8 mouse cellular contexts compared by ENCODE assay signal in genomic region chr2:78871971-78872860, GRCm38 (mm10). TPM values are rescaled to one million over a fixed set of nuclear protein-coding genes. Genes with fewer than 3 reads are reported as not detected.
DNase-seq lines count a peak whose midpoint lies in the region; ATAC-seq and TF ChIP-seq lines count a peak whose summit lies in the region.

No protein-coding gene starts in this region.

- H3K36me3 ChIP-seq in CH12.LX (replicated peaks in 1 of 2; ENCODE audit: control insufficient read depth in 1 of 2, insufficient read depth in 1 of 2, low read length in 1 of 2) = peaks cover 0 to 12% of the 10 kb centered on the region in 2 experiments
- no peaks in the 10 kb centered on the region for H3K36me3 ChIP-seq in embryonic facial prominence, embryonic 15.5 days
- no peaks in the 10 kb centered on the region for H3K36me3 ChIP-seq in hindbrain, embryonic 13.5 days
- H3K36me3 ChIP-seq in liver, embryonic 16.5 days (ENCODE audit: control insufficient read depth, insufficient read depth) = peaks cover 10% of the 10 kb centered on the region
- no peaks in the 10 kb centered on the region for H3K36me3 ChIP-seq in neural tube, embryonic 13.5 days

- dilution Hi-C loops in CH12.LX (cut with MboI; ENCODE audit: extremely low pct_ligation_motif_present, extremely low pct_unique_long_range_greater_than_20kb, low sequenced_read_pairs) = no loop called here

- no peak; the same call in 1 of the 2 replicates for TF ChIP-seq RAD21 in CH12.LX (IDR thresholded peaks at IDR 0.05; ENCODE audit: low read depth, low read length)

- H3K4me1 ChIP-seq in CH12.LX (ENCODE audit: control insufficient read depth in 1 of 2, insufficient read depth in 2 of 2) = peaks cover 6 to 60% of the 10 kb centered on the region in 2 experiments; a peak in 3 of 4 replicates
- peaks cover 33% of the 10 kb centered on the region for H3K4me1 ChIP-seq in embryonic facial prominence, embryonic 15.5 days
- peaks cover 45% of the 10 kb centered on the region for H3K4me1 ChIP-seq in hindbrain, embryonic 13.5 days (replicated peaks)
- H3K4me1 ChIP-seq in liver, embryonic 16.5 days (ENCODE audit: control insufficient read depth, low read depth, low read length) = peaks cover 26% of the 10 kb centered on the region
- H3K4me1 ChIP-seq in neural tube, embryonic 13.5 days (replicated peaks) = peaks cover 55% of the 10 kb centered on the region

- H3K27ac ChIP-seq in CH12.LX (ENCODE audit: insufficient read depth, low read depth) = no peak overlapping the region
- H3K27ac ChIP-seq in embryonic facial prominence, embryonic 15.5 days (replicated peaks) = peak overlapping the region; percentile 56; the same call in 1 of the 2 replicates
- H3K27ac ChIP-seq in hindbrain, embryonic 13.5 days = peak overlapping the region; percentile 87
- H3K27ac ChIP-seq in liver, embryonic 16.5 days (ENCODE audit: low read length) = no peak overlapping the region
- peak overlapping the region; percentile 89 for H3K27ac ChIP-seq in neural tube, embryonic 13.5 days (replicated peaks)

- no peaks in the 10 kb centered on the region for H3K9me3 ChIP-seq in CH12.LX (replicated peaks; ENCODE audit: low read length)
- H3K9me3 ChIP-seq in embryonic facial prominence, embryonic 15.5 days (replicated peaks) = no peaks in the 10 kb centered on the region
- H3K9me3 ChIP-seq in hindbrain, embryonic 13.5 days = no peaks in the 10 kb centered on the region
- no peaks in the 10 kb centered on the region for H3K9me3 ChIP-seq in liver, embryonic 16.5 days (replicated peaks; ENCODE audit: control insufficient read depth, low read length)
- no peaks in the 10 kb centered on the region for H3K9me3 ChIP-seq in neural tube, embryonic 13.5 days

- peaks cover 2% of the 10 kb centered on the region; the same call in 1 of the 2 replicates for H3K79me2 ChIP-seq in CH12.LX (replicated peaks; ENCODE audit: control insufficient read depth, extremely low read depth, insufficient read depth, poor library complexity, severe bottlenecking)

- in situ Hi-C loops in CH12.LX (cut with MboI; ENCODE audit: low pct_ligation_motif_present, low pct_unique_long_range_greater_than_20kb, low sequenced_read_pairs) = no loop called here

- no peaks in the 10 kb centered on the region for H3K27me3 ChIP-seq in CH12.LX (replicated peaks)
- no peaks in the 10 kb centered on the region for H3K27me3 ChIP-seq in embryonic facial prominence, embryonic 15.5 days
- H3K27me3 ChIP-seq in hindbrain, embryonic 13.5 days = no peaks in the 10 kb centered on the region
- H3K27me3 ChIP-seq in liver, embryonic 16.5 days (ENCODE audit: control insufficient read depth, insufficient read depth, low read depth, low read length) = no peaks in the 10 kb centered on the region
- H3K27me3 ChIP-seq in neural tube, embryonic 13.5 days = no peaks in the 10 kb centered on the region

- no peak for ATAC-seq in embryonic facial prominence, embryonic 15.5 days (ENCODE audit: insufficient number of reproducible peaks, low FRiP score, low TSS enrichment, low read depth)
- no peak for ATAC-seq in hindbrain, embryonic 13.5 days (ENCODE audit: low FRiP score)
- ATAC-seq in liver, embryonic 16.5 days (ENCODE audit: low read depth) = no peak
- ATAC-seq in neural tube, embryonic 13.5 days (ENCODE audit: low read depth) = no peak

- no peak overlapping the region; the same call in 1 of the 2 replicates for H3K9ac ChIP-seq in CH12.LX (ENCODE audit: insufficient read depth, low read depth)
- no peak overlapping the region for H3K9ac ChIP-seq in embryonic facial prominence, embryonic 15.5 days
- peak overlapping the region; percentile 96 for H3K9ac ChIP-seq in hindbrain, embryonic 13.5 days
- no peak overlapping the region for H3K9ac ChIP-seq in liver, embryonic 16.5 days (ENCODE audit: low read depth, low read length)
- H3K9ac ChIP-seq in neural tube, embryonic 13.5 days = peak overlapping the region; percentile 99

- no peak for TF ChIP-seq EP300 in CH12.LX (IDR thresholded peaks at IDR 0.05; ENCODE audit: low read length)

- no peak for TF ChIP-seq POLR2A in CH12.LX (IDR thresholded peaks at IDR 0.05; ENCODE audit: low read depth, low read length)

- WGBS in embryonic facial prominence, embryonic 15.5 days = 20% methylated on average over 8 of the region's 8 CpGs
- WGBS in hindbrain, embryonic 13.5 days = 17% methylated on average over 8 of the region's 8 CpGs
- 60% methylated on average over 8 of the region's 8 CpGs for WGBS in liver, embryonic 16.5 days (ENCODE audit: insufficient replicate concordance)
- WGBS in neural tube, embryonic 13.5 days = 18% methylated on average over 8 of the region's 8 CpGs

- H3K4me2 ChIP-seq in CH12.LX (ENCODE audit: insufficient read depth, low read depth, poor library complexity, severe bottlenecking) = peak overlapping the region; percentile 62; the same call in 1 of the 2 replicates
- peak overlapping the region; percentile 64 for H3K4me2 ChIP-seq in embryonic facial prominence, embryonic 15.5 days (replicated peaks)
- peak overlapping the region; percentile 87 for H3K4me2 ChIP-seq in hindbrain, embryonic 13.5 days
- peak overlapping the region; percentile 83 for H3K4me2 ChIP-seq in liver, embryonic 16.5 days (ENCODE audit: low read depth, low read length)
- peak overlapping the region; percentile 79 for H3K4me2 ChIP-seq in neural tube, embryonic 13.5 days

- peak overlapping the region in 2 of 3 experiments; percentile 6 to 20 for H3K4me3 ChIP-seq in CH12.LX (replicated peaks in 1 of 3; ENCODE audit: low read depth in 2 of 3, low read length in 2 of 3, poor library complexity in 1 of 3)
- H3K4me3 ChIP-seq in embryonic facial prominence, embryonic 15.5 days (replicated peaks) = peak overlapping the region; percentile 75
- peak overlapping the region; percentile 75 for H3K4me3 ChIP-seq in hindbrain, embryonic 13.5 days
- peak overlapping the region; percentile 5 for H3K4me3 ChIP-seq in liver, embryonic 16.5 days (ENCODE audit: low read depth, low read length)
- H3K4me3 ChIP-seq in neural tube, embryonic 13.5 days = peak overlapping the region; percentile 75

- DNase-seq in cerebellum, adult 18-20 months = peak; percentile 43 to 55
- no peak for DNase-seq in cerebellum, adult 9-11 months
- peak; percentile 39 for DNase-seq in CH12.LX (ENCODE audit: extremely low read depth)
- no peak for DNase-seq in gastrocnemius, postnatal 4 days (ENCODE audit: low spot score in 2 of 2)

- peak in 1 of 2 experiments; percentile 39; a peak in 2 of 4 replicates for TF ChIP-seq CTCF in CH12.LX (conservative IDR thresholded peaks at IDR 0.05 in 1 of 2, IDR thresholded peaks at IDR 0.05 in 1 of 2; ENCODE audit: low read depth in 2 of 2, low read length in 2 of 2)

TF ChIP-seq in CH12.LX, 34 proteins besides CTCF, POLR2A, EP300 and RAD21:
- no peak for TF ChIP-seq MYC (IDR thresholded peaks at IDR 0.05; ENCODE audit: low read depth, low read length)
- no peak for TF ChIP-seq KAT2A (IDR thresholded peaks at IDR 0.05; ENCODE audit: insufficient replicate concordance, low read length)
- TF ChIP-seq UBTF (IDR thresholded peaks at IDR 0.05; ENCODE audit: low read depth, low read length) = no peak
- 0 out of 2 replicates have a peak, but pooled peaks have one; percentile 26 for TF ChIP-seq MXI1 (IDR thresholded peaks at IDR 0.05; ENCODE audit: low read depth, low read length)
- TF ChIP-seq MAX (IDR thresholded peaks at IDR 0.05; ENCODE audit: low read length) = no peak

RNA-seq across cellular contexts. Expression of gene Ube2e3, which starts 4.3 kb away (rescaled TPM):
- total RNA-seq in CH12.LX (2012; rRNA removed) (22.1 and 26.8 TPM in 2 replicates), CH12.LX (2014; rRNA removed) (66.4 and 81.8 TPM in 2 replicates)
- polyA plus RNA-seq in CH12.LX (2012; ENCODE audit: insufficient read length, low read depth) = 44.7 TPM in 2 replicates
- 137 and 139 TPM in 2 replicates for polyA plus RNA-seq in embryonic facial prominence, embryonic 15.5 days (2015; fragmentation: Nextera tagmentation; extraction: Ambion mirVana)
- polyA plus RNA-seq in hindbrain, embryonic 13.5 days (2015; fragmentation: Nextera tagmentation; extraction: Ambion mirVana) = 313 TPM in 2 replicates
- polyA plus RNA-seq in liver, embryonic 16.5 days (2015; fragmentation: Nextera tagmentation; extraction: Ambion mirVana) = 79.7 and 82.5 TPM in 2 replicates
- polyA plus RNA-seq in neural tube, embryonic 13.5 days (2015; fragmentation: Nextera tagmentation; extraction: Ambion mirVana) = 271 and 280 TPM in 2 replicates
- total RNA-seq in gastrocnemius, postnatal 4 days (2021) = 10 to 100 TPM; 42.6 to 48.8 TPM

Comparison
In these comparisons a context has a peak if more than half of its experiments do, and no peak if none do; other contexts are left out.
1. DNase-seq: peak in cerebellum, adult 18-20 months (2 of 2) and CH12.LX (single experiment); none in cerebellum, adult 9-11 months (single experiment) and gastrocnemius, postnatal 4 days (0 of 2).
2. H3K27ac ChIP-seq: peak in embryonic facial prominence, embryonic 15.5 days (single experiment), hindbrain, embryonic 13.5 days (single experiment) and neural tube, embryonic 13.5 days (single experiment); none in CH12.LX (single experiment) and liver, embryonic 16.5 days (single experiment).
3. H3K4me3 ChIP-seq: peak in every context shown above with its lines; median percentile 75 in embryonic facial prominence, embryonic 15.5 days; 75 in hindbrain, embryonic 13.5 days; 75 in neural tube, embryonic 13.5 days; 13 in CH12.LX; 5 in liver, embryonic 16.5 days.
4. H3K9ac ChIP-seq: peak in hindbrain, embryonic 13.5 days (single experiment) and neural tube, embryonic 13.5 days (single experiment); none in CH12.LX (single experiment), embryonic facial prominence, embryonic 15.5 days (single experiment) and liver, embryonic 16.5 days (single experiment).
5. Peak in every context shown above with its lines, with median percentiles within 50 percentile points of each other: H3K4me2 ChIP-seq.